Mouse (Mus musculus) activated CD4-positive, CD25-positive, alpha-beta regulatory T cell, adult 4 months (primary cell): Measurements from ENCODE around the gene Ltbp3. TPM values are rescaled to one million over a fixed set of nuclear protein-coding genes. Genes with fewer than 3 reads are reported as not detected.
"Not testable (repeated sequence)": the region's sequence is repeated elsewhere in the genome, so short reads cannot be mapped to it uniquely, and the experiment has no call there.

Experiments used
- ATAC-seq: one replicate; pipeline ENCODE4 v1.8.0; 2017
- polyA plus RNA-seq, 2 experiments: library from polyadenylated mRNA; unstranded; fragments of 100-300 nt; shearing (Covaris generic); gene quantifications; one replicate each; pipeline ENCODE4 v1.2.1; 2017

Gene Ltbp3
- polyA plus RNA-seq, 2 experiments from 2014 or later = not detected

GRCm38 (mm10) chr19:5793917-5794770 lies 53.4 kb downstream of the Ltbp3 start:
- not testable (repeated sequence) for ATAC-seq

GRCm38 (mm10) chr19:5794771-5795576 lies 54.3 kb downstream of the Ltbp3 start:
- no peak for ATAC-seq

GRCm38 (mm10) chr19:5795668-5796572 lies 55.2 kb downstream of the Ltbp3 start:
- ATAC-seq = no peak

GRCm38 (mm10) chr19:5796573-5797111 lies 55.9 kb downstream of the Ltbp3 start:
- ATAC-seq = no peak

GRCm38 (mm10) chr19:5797381-5798111 lies 56.8 kb downstream of the Ltbp3 start:
- ATAC-seq = no peak

- no peak for ATAC-seq
These were observed 58.2 kb downstream of the Ltbp3 start for GRCm38 (mm10) chr19:5798700-5799479.

GRCm38 (mm10) chr19:5799566-5800349 lies 59.1 kb downstream of the Ltbp3 start:
- ATAC-seq = no peak

GRCm38 (mm10) chr19:5800350-5800631 lies 59.6 kb downstream of the Ltbp3 start:
- no peak for ATAC-seq

- peak; percentile 21 for ATAC-seq
These were observed 60.1 kb downstream of the Ltbp3 start for GRCm38 (mm10) chr19:5800632-5801431.

- no peak for ATAC-seq
These were observed 60.8 kb downstream of the Ltbp3 start for GRCm38 (mm10) chr19:5801432-5801964.

- peak; percentile 20 for ATAC-seq
These were observed 61.5 kb downstream of the Ltbp3 start for GRCm38 (mm10) chr19:5802011-5802786.

GRCm38 (mm10) chr19:5802787-5803040 lies 62.0 kb downstream of the Ltbp3 start:
- ATAC-seq = no peak

GRCm38 (mm10) chr19:5803041-5803880 lies 62.6 kb downstream of the Ltbp3 start:
- ATAC-seq = peak; percentile 67

- ATAC-seq = no peak
These were observed 63.2 kb downstream of the Ltbp3 start for GRCm38 (mm10) chr19:5803881-5804279.

- ATAC-seq = no peak
These were observed 63.7 kb downstream of the Ltbp3 start for GRCm38 (mm10) chr19:5804371-5804899.

GRCm38 (mm10) chr19:5806051-5806808 lies 65.5 kb downstream of the Ltbp3 start:
- ATAC-seq = no peak
